Mouse (Mus musculus) heart, adult 8-10 months (tissue): ENCODE results near the gene AC134908.4. TPM values are rescaled to one million over a fixed set of nuclear protein-coding genes. Genes with fewer than 3 reads are reported as not detected.
A peak's percentile ranks its signal among the peaks of the same experiment; 100 is the strongest.

ENCODE experiments used
- microRNA-seq: library from miRNA; unstranded; fragments of <30 nt; microRNA quantifications from one replicate; pipeline ENCODE4 v1.2.0, GENCODE M21; 2022
- total RNA-seq, 4 experiments: library from RNA; stranded (reverse); gene quantifications; 2 replicates each; pipeline ENCODE4 v1.2.4; 2022

Gene AC134908.4
- total RNA-seq, 4 experiments from 2014 or later, result 0.72 to 1.8 TPM; not detected in 2

Small RNA genes within 50 kb of the gene (microRNA-seq; reads per million reads assigned to microRNA genes)
- not detected for gene Gm25083
- 2.5 reads per million for gene Mir3082
- gene Mir6966, result 2.8 reads per million, percentile 1 among the genes with 10 or more reads in this experiment

Other genes starting within 250 kb of the AC134908.4 start
- under 1 TPM; 0.24 to 0.37 (median 0.32) TPM for gene Sox8, start 225.0 kb downstream of the AC134908.4 start, total RNA-seq
- gene Lmf1, start 216.6 kb downstream of the AC134908.4 start, total RNA-seq, result 10 to 100 TPM; 30.7 to 34.2 (median 33.8) TPM
- gene Gng13, start 78.5 kb downstream of the AC134908.4 start, total RNA-seq, result 1 to 10 TPM in 2 of 4 experiments, not detected in 2; 1.1 to 2.0 TPM
- 1 to 10 TPM; 1.2 to 2.1 (median 1.6) TPM for gene Chtf18, start 68.2 kb downstream of the AC134908.4 start, total RNA-seq
- 1 to 10 TPM; 4.5 to 5.3 (median 4.6) TPM for gene Rpusd1, start 68.0 kb downstream of the AC134908.4 start, total RNA-seq
- gene Mslnl, start 59.6 kb downstream of the AC134908.4 start, total RNA-seq, result not detected
- 10 to 100 TPM in 3 of 4 experiments, 1 to 10 TPM in 1; 9.8 to 20.9 (median 17.6) TPM for gene Msln, start 41.3 kb downstream of the AC134908.4 start, total RNA-seq
- gene Narfl, start 21.9 kb downstream of the AC134908.4 start, total RNA-seq, result 10 to 100 TPM; 43.8 to 48.8 (median 46.6) TPM
- gene Haghl, start 10.0 kb downstream of the AC134908.4 start, total RNA-seq, result 10 to 100 TPM in 3 of 4 experiments, 1 to 10 TPM in 1; 8.5 to 18.4 (median 12.1) TPM
- under 1 TPM in 1 of 4 experiments, not detected in 3; 0.38 TPM for gene Ccdc78, start 9.1 kb downstream of the AC134908.4 start, total RNA-seq
- gene Fam173a, start 2.8 kb downstream of the AC134908.4 start, total RNA-seq, result 10 to 100 TPM; 40.7 to 49.9 (median 44.9) TPM
- gene Metrn, start 1.5 kb upstream of the AC134908.4 start, total RNA-seq, result 10 to 100 TPM; 58.8 to 75.3 (median 65.7) TPM
- gene Fbxl16, start 13.4 kb upstream of the AC134908.4 start, total RNA-seq, result 1 to 10 TPM; 1.2 to 1.9 (median 1.5) TPM
- 10 to 100 TPM; 11.2 to 12.6 (median 12.1) TPM for gene Wdr24, start 28.0 kb upstream of the AC134908.4 start, total RNA-seq
- 10 to 100 TPM; 34.2 to 39.6 (median 34.8) TPM for gene Jmjd8, start 33.2 kb upstream of the AC134908.4 start, total RNA-seq
- gene Stub1, start 37.7 kb upstream of the AC134908.4 start, total RNA-seq, result 100 to 1,000 TPM; 129 to 137 (median 130) TPM
- 1 to 10 TPM in 3 of 4 experiments, under 1 TPM in 1; 0.97 to 5.1 (median 1.6) TPM for gene Rhbdl1, start 41.6 kb upstream of the AC134908.4 start, total RNA-seq
- 1 to 10 TPM; 2.2 to 4.4 (median 3.8) TPM for gene Gm20683, start 46.1 kb upstream of the AC134908.4 start, total RNA-seq
- gene Rhot2, start 49.2 kb upstream of the AC134908.4 start, total RNA-seq, result 100 to 1,000 TPM; 128 to 153 (median 135) TPM
- 1 to 10 TPM; 1.4 to 2.1 (median 1.6) TPM for gene Wdr90, start 65.8 kb upstream of the AC134908.4 start, total RNA-seq
- 100 to 1,000 TPM; 211 to 282 (median 267) TPM for gene Mcrip2, start 73.1 kb upstream of the AC134908.4 start, total RNA-seq
- gene Mettl26, start 79.4 kb upstream of the AC134908.4 start, total RNA-seq, result 10 to 100 TPM; 13.6 to 16.8 (median 14.5) TPM
- gene Wfikkn1, start 85.2 kb upstream of the AC134908.4 start, total RNA-seq, result under 1 TPM; 0.44 to 0.57 (median 0.51) TPM
- gene Rab40c, start 124.1 kb upstream of the AC134908.4 start, total RNA-seq, result 10 to 100 TPM; 17.3 to 20.1 (median 17.7) TPM
- 10 to 100 TPM; 37.3 to 48.3 (median 47.8) TPM for gene Pigq, start 149.3 kb upstream of the AC134908.4 start, total RNA-seq
- under 1 TPM in 1 of 4 experiments, not detected in 3; 0.41 TPM for gene Nhlrc4, start 149.3 kb upstream of the AC134908.4 start, total RNA-seq
- under 1 TPM; 0.24 to 0.85 (median 0.36) TPM for gene A930017K11Rik, start 156.9 kb upstream of the AC134908.4 start, total RNA-seq
- gene Capn15, start 190.1 kb upstream of the AC134908.4 start, total RNA-seq, result 1 to 10 TPM; 5.4 to 8.1 (median 6.8) TPM